Mouse (Mus musculus) retina, postnatal 1 day (tissue): ENCODE measurements around the gene Syt13.
A peak's percentile ranks its signal among the peaks of the same experiment; 100 is the strongest.

Source experiments
- DNase-seq: peaks from one replicate; pipeline ENCODE4 v3.0.0-alpha.2; 2012

Gene Syt13

DNA sequence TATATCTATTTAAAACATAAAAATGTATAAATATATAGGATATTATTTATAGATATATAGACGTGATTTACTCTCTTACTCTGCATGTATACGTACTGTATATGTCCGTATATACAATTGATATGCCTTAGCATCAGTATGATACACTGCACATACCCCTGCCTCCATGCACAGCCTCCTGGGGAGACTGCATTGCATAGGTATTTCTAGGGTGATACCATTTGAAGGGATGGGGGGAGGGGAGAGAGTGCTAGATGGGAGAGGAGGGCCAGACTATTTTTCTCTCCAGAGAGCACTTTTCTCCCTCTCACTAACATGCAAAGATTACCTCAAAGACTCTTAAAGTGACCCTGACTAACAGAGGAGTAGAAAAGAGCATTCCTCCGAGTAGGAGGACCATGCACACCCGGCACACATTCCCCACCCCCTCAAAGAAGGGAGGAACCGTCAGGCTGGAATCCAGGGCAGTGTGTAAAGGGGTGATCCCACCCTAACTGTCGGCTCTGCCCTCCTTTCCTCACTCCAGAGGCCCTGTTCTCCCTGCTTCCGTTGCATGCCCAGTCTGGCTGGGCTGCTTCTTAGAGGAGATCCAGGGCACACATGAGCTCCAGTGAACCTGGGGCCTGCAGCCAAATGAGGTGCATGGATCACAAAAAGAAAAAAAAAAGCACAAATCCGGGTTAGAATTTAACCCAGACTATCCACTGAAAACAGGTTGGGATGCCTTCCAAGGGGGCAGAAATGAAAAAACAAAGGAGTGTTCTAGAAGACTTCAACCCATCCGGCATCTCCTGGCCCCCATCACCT, 52.3 kb downstream of the Syt13 start:
- DNase-seq: peak; percentile 70

DNA sequence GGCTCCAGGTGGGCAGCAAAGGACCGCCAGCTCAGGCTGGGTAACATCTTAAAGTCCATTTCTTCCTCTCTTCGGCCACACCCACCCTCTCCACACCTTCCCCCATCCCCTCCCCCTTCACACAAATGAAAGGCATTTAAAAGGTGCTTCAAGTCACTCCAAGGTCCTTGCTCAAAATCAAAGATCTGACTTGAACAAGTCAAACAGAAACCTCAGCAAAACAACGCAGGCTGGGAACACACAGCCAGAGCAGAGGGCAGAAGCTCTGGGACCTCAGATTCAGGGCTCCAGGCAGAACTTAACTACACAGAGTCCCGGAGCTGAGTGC, 52.9 kb downstream of the Syt13 start:
- DNase-seq: no peak

GRCm38 (mm10) chr2:92971069-92971468, 56.2 kb downstream of the Syt13 start:
- no peak for DNase-seq

DNA sequence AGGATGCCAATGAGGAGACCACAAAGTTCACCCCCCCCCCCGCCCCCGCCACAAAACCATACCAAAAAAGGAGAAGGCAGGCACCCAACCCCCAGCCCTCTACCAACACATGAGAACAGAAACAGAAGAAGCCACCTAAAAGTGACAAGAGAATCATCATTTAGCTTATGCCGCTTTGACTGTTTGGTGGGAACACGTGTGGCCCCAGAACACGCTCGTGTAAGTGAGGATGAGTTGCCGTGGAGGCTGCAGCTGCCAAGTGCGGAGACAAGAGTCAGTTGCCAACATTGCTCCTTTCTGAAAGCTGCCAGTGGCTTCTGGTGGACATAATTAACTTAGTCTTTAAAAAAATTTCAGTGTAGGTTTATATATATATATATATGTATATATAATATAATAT, 56.6 kb downstream of the Syt13 start:
- no peak for DNase-seq

GRCm38 (mm10) chr2:92972071-92972470, 57.2 kb downstream of the Syt13 start:
- no peak for DNase-seq

DNA sequence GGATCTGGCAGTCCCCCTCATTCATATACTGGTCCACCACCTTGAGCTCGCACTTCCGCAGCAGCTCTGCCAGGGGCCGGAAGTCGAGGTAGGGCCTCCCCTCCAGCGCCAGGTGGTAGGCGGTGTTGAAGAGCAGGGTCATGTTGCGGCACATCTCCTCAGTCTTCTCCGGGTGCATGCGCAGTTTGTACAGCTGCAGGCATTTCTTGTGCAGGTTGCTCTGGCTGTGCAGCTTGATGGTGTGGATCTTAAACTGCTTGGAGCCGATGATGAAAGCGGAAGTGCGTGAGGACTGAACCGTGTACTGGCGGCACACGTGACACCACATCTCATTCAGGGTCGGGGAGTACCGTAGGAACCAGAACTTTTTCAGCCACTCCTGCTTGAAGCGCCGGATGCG, 58.7 kb downstream of the Syt13 start:
- DNase-seq: no peak

DNA sequence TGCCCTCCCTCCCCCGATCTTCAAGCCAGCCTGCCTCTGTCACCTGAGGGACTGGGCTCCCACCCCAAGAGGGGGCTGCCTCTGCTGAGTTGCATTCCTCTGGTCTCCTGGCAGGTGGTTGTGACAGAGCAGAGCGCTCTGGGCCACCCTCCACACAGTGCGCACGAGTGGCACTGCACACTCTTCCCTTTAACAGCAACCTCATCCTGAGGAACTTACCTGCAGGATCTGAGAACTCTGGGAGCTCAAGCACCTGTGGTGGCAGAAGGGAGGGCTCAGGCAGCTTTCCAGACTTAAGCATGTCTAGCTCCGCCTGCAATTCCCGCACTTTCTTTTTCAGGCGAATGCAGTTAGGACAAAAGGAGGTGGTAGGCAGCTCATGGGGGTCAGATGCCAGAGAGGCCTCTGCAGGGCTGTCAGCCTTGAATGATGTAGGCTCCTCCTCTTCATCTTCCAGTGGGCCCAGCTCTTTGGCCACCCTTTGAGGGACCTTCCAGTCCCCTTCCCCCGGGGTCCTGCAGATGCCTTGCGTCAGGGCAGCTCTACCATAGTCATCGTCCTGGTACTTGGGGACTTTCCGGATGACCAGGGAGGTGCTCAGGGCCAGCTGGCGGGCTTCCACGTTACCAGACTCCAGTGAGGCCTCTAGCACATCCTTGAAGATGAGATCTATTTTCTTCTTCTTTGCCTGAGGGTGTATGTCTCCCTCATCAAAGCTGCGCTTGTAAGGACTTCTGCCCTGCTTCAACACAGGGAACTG, 60.3 kb downstream of the Syt13 start:
- DNase-seq: no peak

DNA sequence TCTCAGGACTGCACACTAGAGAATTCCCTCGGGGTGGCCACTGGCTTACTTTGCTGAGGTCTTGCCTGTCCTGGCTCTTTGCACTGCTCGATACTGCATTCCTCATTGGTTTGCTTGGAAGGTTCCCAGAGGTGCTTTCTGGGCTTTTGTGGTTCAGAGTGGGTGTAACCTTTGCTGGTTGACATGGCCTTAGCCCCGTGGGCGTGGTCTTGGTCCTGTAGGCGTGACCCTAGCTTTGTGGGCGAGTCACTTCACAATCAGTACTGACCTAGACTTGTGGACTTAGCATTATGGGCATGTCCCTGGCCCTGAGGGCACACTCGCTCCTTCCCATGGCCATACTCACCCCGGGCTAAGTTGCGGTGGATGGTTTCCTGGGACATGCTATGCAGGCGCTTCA, 65.3 kb downstream of the Syt13 start:
- no peak for DNase-seq

- DNase-seq: no peak
Measured at GRCm38 (mm10) chr2:92982591-92983272, 67.8 kb downstream of the Syt13 start.

GRCm38 (mm10) chr2:92983273-92983620, 68.3 kb downstream of the Syt13 start:
- DNase-seq: no peak

DNA sequence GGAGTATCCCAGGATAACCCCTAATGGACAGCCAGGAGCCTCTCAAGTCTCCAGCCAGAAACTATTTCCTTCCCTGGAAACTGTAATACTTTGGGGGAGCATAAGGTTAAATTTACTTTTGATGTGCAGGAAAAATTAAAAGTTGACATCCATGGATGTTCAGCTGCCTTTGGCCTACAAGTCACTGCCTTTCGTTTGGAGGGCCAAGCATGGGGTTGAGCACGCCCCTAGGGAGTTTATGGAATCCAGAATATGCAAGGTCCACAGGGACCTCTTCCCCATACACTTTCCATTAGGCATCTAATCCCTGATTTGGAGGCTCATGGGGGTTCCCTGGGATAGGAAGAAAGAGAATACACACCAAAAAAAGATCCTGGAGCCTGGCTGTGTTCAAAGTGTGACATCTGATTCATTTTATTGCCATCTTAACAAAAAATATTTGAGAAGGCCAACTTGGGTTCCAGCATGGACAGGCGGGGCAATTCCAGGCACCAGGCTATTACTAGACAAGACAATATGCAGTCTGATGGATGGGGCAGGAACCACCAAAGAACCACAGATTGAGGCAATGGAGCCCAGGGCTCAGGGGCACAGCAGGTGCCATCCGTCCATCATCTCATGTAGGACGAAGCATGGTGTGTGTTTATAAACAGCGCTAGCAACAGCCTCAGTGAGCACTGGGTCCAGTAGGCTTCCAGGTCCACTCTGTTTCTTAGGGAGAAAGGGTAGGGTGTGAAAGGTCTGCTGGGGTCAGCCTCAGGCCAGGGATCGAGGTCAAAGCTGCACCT, 69.6 kb downstream of the Syt13 start:
- DNase-seq: no peak

DNA sequence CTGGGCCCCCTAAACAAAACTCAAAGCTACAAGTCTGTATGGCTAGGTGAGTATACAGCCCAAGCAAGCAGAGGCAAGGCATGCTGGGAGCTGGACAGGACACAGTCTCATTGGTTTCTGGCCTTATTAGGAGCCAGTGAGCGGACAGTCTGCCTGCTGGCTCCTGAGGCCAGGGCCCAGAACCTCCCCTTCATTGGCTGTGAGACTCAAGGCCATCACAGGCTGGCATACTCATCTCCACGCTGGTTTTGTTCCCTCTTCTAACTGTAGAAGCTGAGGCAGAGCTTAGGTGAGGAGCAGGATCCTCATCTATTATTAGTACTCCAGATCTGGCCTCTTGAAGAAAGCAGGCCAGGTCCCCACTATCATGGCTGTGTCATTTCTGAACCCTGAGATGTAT, 70.3 kb downstream of the Syt13 start:
- DNase-seq: no peak

- DNase-seq: no peak
Measured at GRCm38 (mm10) chr2:92985600-92985999, 70.7 kb downstream of the Syt13 start.

DNA sequence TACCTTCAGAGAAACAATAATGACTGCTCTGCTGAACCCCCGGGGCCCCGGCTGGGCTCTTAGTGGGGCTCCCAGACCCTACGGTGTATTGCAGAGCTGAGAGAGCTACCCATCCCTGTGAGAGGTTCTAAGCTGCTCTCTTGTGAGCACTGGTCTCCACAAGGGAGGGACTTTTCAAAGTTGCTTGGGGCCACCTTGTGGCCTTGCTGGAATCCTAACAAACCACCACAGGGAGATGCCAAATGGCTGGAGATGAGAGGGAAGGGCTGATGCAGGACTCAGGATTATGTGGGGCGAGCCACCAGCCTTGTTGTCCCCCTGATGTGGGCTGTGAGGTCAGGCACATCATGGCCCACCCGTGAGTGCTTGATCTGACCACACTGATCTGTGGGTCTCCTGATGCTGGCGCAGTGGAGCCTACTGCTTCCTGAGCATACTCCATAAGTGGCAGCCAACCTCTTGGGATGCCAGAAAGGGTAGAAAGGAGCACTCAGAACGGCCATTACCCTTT, 72.3 kb downstream of the Syt13 start:
- no peak for DNase-seq

GRCm38 (mm10) chr2:92987901-92988631, 73.2 kb downstream of the Syt13 start:
- peak; percentile 81 for DNase-seq

DNA sequence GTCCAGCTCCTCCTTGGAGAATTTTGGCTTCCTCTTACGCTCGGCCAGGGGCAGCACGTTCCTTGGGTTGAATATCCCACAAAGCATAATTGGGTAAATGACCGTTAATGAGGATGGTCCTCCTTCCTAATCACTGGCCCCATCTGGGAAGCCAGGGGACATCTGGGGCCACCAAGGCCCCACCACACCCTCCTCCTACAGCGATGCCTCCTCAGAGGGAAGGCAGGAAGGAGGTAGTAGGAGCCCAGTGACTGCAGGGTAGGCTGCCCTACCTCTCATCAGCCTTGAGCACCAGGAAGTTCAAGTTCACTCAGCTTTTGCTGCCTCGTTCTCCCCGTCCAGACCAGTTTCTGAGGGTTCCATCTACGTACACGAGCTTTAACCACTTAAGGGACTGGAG, 74.7 kb downstream of the Syt13 start:
- no peak for DNase-seq

- DNase-seq: no peak
Measured at GRCm38 (mm10) chr2:92991976-92992375, 77.1 kb downstream of the Syt13 start.

GRCm38 (mm10) chr2:93005028-93005427, 90.1 kb downstream of the Syt13 start:
- no peak for DNase-seq
